ENCODE assay signal across 14 mouse cellular contexts in genomic region chr10:72484315-72484714, GRCm38 (mm10).
A peak's percentile ranks its signal among the peaks of the same experiment; 100 is the strongest.
DNase-seq lines count a peak whose midpoint lies in the region; ATAC-seq and TF ChIP-seq lines count a peak whose summit lies in the region.
"Had no signal": no experiment of that assay in that cellular context is flagged by ENCODE, and none has a peak within 500 bp of the region (broad histone marks: within the 10 kb centered on the region; RNA-seq: fewer than 3 reads in every experiment).

No protein-coding gene starts in this region.

- H3K9ac ChIP-seq in hindbrain, postnatal 0 days (replicated peaks; ENCODE audit: low read length), result no peak overlapping the region
- no peak overlapping the region for H3K9ac ChIP-seq in hindbrain, embryonic 14.5 days
- no peak overlapping the region for H3K9ac ChIP-seq in neural tube, embryonic 15.5 days (replicated peaks)
- H3K9ac ChIP-seq: embryonic facial prominence, embryonic 12.5 days; kidney, embryonic 15.5 days; midbrain, embryonic 15.5 days had no signal

- no peak for TF ChIP-seq POLR2A in cortical plate, adult 2 months (IDR thresholded peaks at IDR 0.05; ENCODE audit: extremely low read depth, insufficient read depth, low read length)

- H3K4me3 ChIP-seq in hindbrain, postnatal 0 days (ENCODE audit: low read length), result no peak overlapping the region
- no peak overlapping the region for H3K4me3 ChIP-seq in hindbrain, embryonic 14.5 days (replicated peaks; ENCODE audit: low read length)
- no peak overlapping the region for H3K4me3 ChIP-seq in cortical plate, adult 2 months (ENCODE audit: insufficient read depth, low read length)
- H3K4me3 ChIP-seq in neural tube, embryonic 15.5 days (replicated peaks), result no peak overlapping the region
- H3K4me3 ChIP-seq: embryonic facial prominence, embryonic 12.5 days; kidney, embryonic 15.5 days; midbrain, embryonic 15.5 days had no signal

- H3K36me3 ChIP-seq in hindbrain, postnatal 0 days (ENCODE audit: insufficient read depth, low read length), result no peaks in the 10 kb centered on the region
- H3K36me3 ChIP-seq in hindbrain, embryonic 14.5 days (replicated peaks; ENCODE audit: control insufficient read depth, insufficient read depth), result no peaks in the 10 kb centered on the region
- H3K36me3 ChIP-seq in neural tube, embryonic 15.5 days, result no peaks in the 10 kb centered on the region
- H3K36me3 ChIP-seq: embryonic facial prominence, embryonic 12.5 days; kidney, embryonic 15.5 days; midbrain, embryonic 15.5 days had no signal

- peak; percentile 45 for DNase-seq in hindbrain, postnatal 0 days (ENCODE audit: low spot score)
- DNase-seq in hindbrain, embryonic 14.5 days (ENCODE audit: low spot score), result no peak
- peak; percentile 9 to 14 for DNase-seq in layer of hippocampus, postnatal 10 days (ENCODE audit: low spot score in 2 of 2)
- DNase-seq in right cerebral cortex, postnatal 25 days, result peak; percentile 27
- DNase-seq in embryo, embryonic 9.5 days (ENCODE audit: extremely low spot score), result no peak
- DNase-seq in ovary, postnatal 10 days (ENCODE audit: low spot score), result no peak
- DNase-seq: heart, postnatal 14 days; liver had no signal

- no peak for TF ChIP-seq CTCF in hindbrain, postnatal 0 days (IDR thresholded peaks at IDR 0.05; ENCODE audit: low read depth)
- TF ChIP-seq CTCF in cortical plate, adult 2 months (IDR thresholded peaks at IDR 0.05; ENCODE audit: extremely low read depth, insufficient read depth, low read length), result no peak

- H3K4me2 ChIP-seq in hindbrain, postnatal 0 days (ENCODE audit: low read depth, low read length), result no peak overlapping the region
- no peak overlapping the region for H3K4me2 ChIP-seq in hindbrain, embryonic 14.5 days (replicated peaks)
- no peak overlapping the region for H3K4me2 ChIP-seq in neural tube, embryonic 15.5 days
- H3K4me2 ChIP-seq: embryonic facial prominence, embryonic 12.5 days; kidney, embryonic 15.5 days; midbrain, embryonic 15.5 days had no signal

- 48% methylated on average over 3 of the region's 3 CpGs for WGBS in hindbrain, postnatal 0 days
- 60% methylated on average over 3 of the region's 3 CpGs for WGBS in hindbrain, embryonic 14.5 days
- WGBS in neural tube, embryonic 15.5 days, result 73% methylated on average over 3 of the region's 3 CpGs

- H3K27ac ChIP-seq in hindbrain, postnatal 0 days, result no peak overlapping the region
- H3K27ac ChIP-seq in hindbrain, embryonic 14.5 days, result no peak overlapping the region
- 0 out of 2 replicates have a peak overlapping the region, but pooled peaks have one; percentile 18 for H3K27ac ChIP-seq in cortical plate, adult 2 months (ENCODE audit: insufficient read depth, low read length)
- H3K27ac ChIP-seq in neural tube, embryonic 15.5 days (replicated peaks), result no peak overlapping the region
- H3K27ac ChIP-seq: embryonic facial prominence, embryonic 12.5 days; kidney, embryonic 15.5 days; midbrain, embryonic 15.5 days had no signal

- ATAC-seq in hindbrain, postnatal 0 days, result no peak
- ATAC-seq in hindbrain, embryonic 14.5 days (ENCODE audit: low FRiP score), result no peak
- ATAC-seq in neural tube, embryonic 15.5 days (ENCODE audit: low FRiP score), result no peak
- ATAC-seq: CD4-positive, CD25-positive, alpha-beta regulatory T cell, adult 4 months; midbrain, embryonic 15.5 days had no signal

- H3K27me3 ChIP-seq in hindbrain, postnatal 0 days (ENCODE audit: insufficient read depth, low read length), result no peaks in the 10 kb centered on the region
- no peaks in the 10 kb centered on the region for H3K27me3 ChIP-seq in hindbrain, embryonic 14.5 days (ENCODE audit: control insufficient read depth, insufficient read depth, low read length)
- H3K27me3 ChIP-seq in neural tube, embryonic 15.5 days (replicated peaks), result no peaks in the 10 kb centered on the region
- H3K27me3 ChIP-seq: embryonic facial prominence, embryonic 12.5 days; kidney, embryonic 15.5 days; midbrain, embryonic 15.5 days had no signal

- H3K9me3 ChIP-seq in hindbrain, postnatal 0 days (ENCODE audit: low read length), result no peaks in the 10 kb centered on the region
- H3K9me3 ChIP-seq in hindbrain, embryonic 14.5 days (ENCODE audit: control insufficient read depth, low read length), result no peaks in the 10 kb centered on the region
- no peaks in the 10 kb centered on the region for H3K9me3 ChIP-seq in neural tube, embryonic 15.5 days (replicated peaks)
- H3K9me3 ChIP-seq: embryonic facial prominence, embryonic 12.5 days; kidney, embryonic 15.5 days; midbrain, embryonic 15.5 days had no signal

- H3K4me1 ChIP-seq in hindbrain, postnatal 0 days (ENCODE audit: insufficient read depth, low read length), result no peaks in the 10 kb centered on the region
- H3K4me1 ChIP-seq in hindbrain, embryonic 14.5 days (replicated peaks; ENCODE audit: control insufficient read depth, insufficient read depth, low read length), result no peaks in the 10 kb centered on the region
- peaks cover 3% of the 10 kb centered on the region; the same call in 1 of the 2 replicates for H3K4me1 ChIP-seq in cortical plate, adult 2 months (ENCODE audit: control insufficient read depth, insufficient read depth, low read length)
- no peaks in the 10 kb centered on the region for H3K4me1 ChIP-seq in neural tube, embryonic 15.5 days
- H3K4me1 ChIP-seq: embryonic facial prominence, embryonic 12.5 days; kidney, embryonic 15.5 days; midbrain, embryonic 15.5 days had no signal

Comparison
In these comparisons a context has a peak if more than half of its experiments do, and no peak if none do; other contexts are left out.
1. DNase-seq: peak in hindbrain, postnatal 0 days (single experiment), layer of hippocampus, postnatal 10 days (2 of 2) and right cerebral cortex, postnatal 25 days (single experiment); none in hindbrain, embryonic 14.5 days (single experiment), embryo, embryonic 9.5 days (single experiment) and ovary, postnatal 10 days (single experiment).